Comparison of ENCODE assay signal across 8 mouse cellular contexts in genomic region chr17:90455409-90455775, GRCm38 (mm10).
A peak's percentile ranks its signal among the peaks of the same experiment; 100 is the strongest.
DNase-seq lines count a peak whose midpoint lies in the region; ATAC-seq and TF ChIP-seq lines count a peak whose summit lies in the region.

No protein-coding gene starts in this region.

- H3K4me1 ChIP-seq in forebrain, embryonic 12.5 days, result peaks cover 14% of the 10 kb centered on the region
- peaks cover 7% of the 10 kb centered on the region; the same call in 1 of the 2 replicates for H3K4me1 ChIP-seq in midbrain, embryonic 12.5 days

- H3K9me3 ChIP-seq in forebrain, embryonic 12.5 days, result no peaks in the 10 kb centered on the region
- H3K9me3 ChIP-seq in midbrain, embryonic 12.5 days, result no peaks in the 10 kb centered on the region

- WGBS in forebrain, embryonic 12.5 days, result under 1% methylated on average over 23 of the region's 23 CpGs
- under 1% methylated on average over 23 of the region's 23 CpGs for WGBS in midbrain, embryonic 12.5 days

- peak overlapping the region; percentile 68 for H3K4me3 ChIP-seq in forebrain, embryonic 12.5 days (replicated peaks)
- H3K4me3 ChIP-seq in layer of hippocampus, adult 2 months, result peak overlapping the region; percentile 74
- H3K4me3 ChIP-seq in midbrain, embryonic 12.5 days, result peak overlapping the region; percentile 66

- no peak for TF ChIP-seq CTCF in layer of hippocampus, adult 2 months (conservative IDR thresholded peaks at IDR 0.05)

- H3K9ac ChIP-seq in forebrain, embryonic 12.5 days, result peak overlapping the region; percentile 82
- H3K9ac ChIP-seq in midbrain, embryonic 12.5 days (replicated peaks), result peak overlapping the region; percentile 70

- H3K27me3 ChIP-seq in forebrain, embryonic 12.5 days, result peaks cover 31% of the 10 kb centered on the region
- peaks cover 26% of the 10 kb centered on the region for H3K27me3 ChIP-seq in midbrain, embryonic 12.5 days

- peak; percentile 49 to 57 for DNase-seq in left cerebral cortex, adult 18-20 months (ENCODE audit: low spot score in 2 of 2)
- DNase-seq in left cerebral cortex, adult 11 months (ENCODE audit: low spot score), result no peak
- DNase-seq in cerebellum, adult 9-11 months, result peak; percentile 69
- DNase-seq in layer of hippocampus, adult 2 months (ENCODE audit: low spot score in 2 of 2), result peak in 1 of 2 experiments; percentile 42
- DNase-seq in urinary bladder, postnatal 25 days (ENCODE audit: low spot score), result no peak
- DNase-seq in thymus, postnatal 14 days, result no peak

- peak overlapping the region; percentile 68 for H3K27ac ChIP-seq in forebrain, embryonic 12.5 days
- peak overlapping the region; percentile 90 for H3K27ac ChIP-seq in layer of hippocampus, adult 2 months
- H3K27ac ChIP-seq in midbrain, embryonic 12.5 days (replicated peaks), result peak overlapping the region; percentile 65

- no peaks in the 10 kb centered on the region for H3K36me3 ChIP-seq in forebrain, embryonic 12.5 days (replicated peaks)
- H3K36me3 ChIP-seq in midbrain, embryonic 12.5 days, result no peaks in the 10 kb centered on the region

- ATAC-seq in forebrain, embryonic 12.5 days (ENCODE audit: low FRiP score), result peak; percentile 76
- ATAC-seq in midbrain, embryonic 12.5 days (ENCODE audit: low FRiP score, low read depth), result peak; percentile 82

- peak overlapping the region; percentile 95 for H3K4me2 ChIP-seq in forebrain, embryonic 12.5 days
- peak overlapping the region; percentile 88 for H3K4me2 ChIP-seq in midbrain, embryonic 12.5 days (replicated peaks)

Comparison
In these comparisons a context has a peak if more than half of its experiments do, and no peak if none do; other contexts are left out.
1. DNase-seq: peak in left cerebral cortex, adult 18-20 months (2 of 2) and cerebellum, adult 9-11 months (single experiment); none in left cerebral cortex, adult 11 months (single experiment), urinary bladder, postnatal 25 days (single experiment) and thymus, postnatal 14 days (single experiment).
2. Peak in every context shown above with its lines, with median percentiles within 50 percentile points of each other: H3K27ac ChIP-seq and H3K4me3 ChIP-seq.